Mouse (Mus musculus): ENCODE results near the gene Grhl1. TPM values are rescaled to one million over a fixed set of nuclear protein-coding genes. Genes with fewer than 3 reads are reported as not detected.
"Not testable (repeated sequence)": the region's sequence is repeated elsewhere in the genome, so short reads cannot be mapped to it uniquely, and the experiment has no call there.

Grhl1 gene
- polyA plus RNA-seq, 1 experiment: 0.33 TPM

- Histone ChIP-seq H3K36me3 (ENCODE audit: control insufficient read depth, insufficient read depth, low read length) (no peaks in the 10 kb centered on the region), H3K4me1 (ENCODE audit: control insufficient read depth, insufficient read depth, insufficient read length, low read length) (no peaks in the 10 kb centered on the region), H3K27me3 (ENCODE audit: control insufficient read depth, insufficient read depth, low read length) (no peaks in the 10 kb centered on the region), H3K27ac (ENCODE audit: insufficient read depth, low read depth, low read length) (no peak overlapping the region), H3K4me3 (ENCODE audit: low read depth, low read length) (no peak overlapping the region)
- 78% methylated on average over 5 of the region's 5 CpGs for WGBS
- TF ChIP-seq POLR2A (IDR thresholded peaks at IDR 0.05; ENCODE audit: low read depth, low read length) (no peak), CTCF (IDR thresholded peaks at IDR 0.05; ENCODE audit: extremely low read depth, insufficient read length, insufficient replicate concordance, low read depth, low read length) (no peak)
Measured at GRCm38 (mm10) chr12:24626401-24626800, 54.3 kb downstream of the Grhl1 start.

- Histone ChIP-seq H3K4me3 (ENCODE audit: low read depth, low read length) (no peak overlapping the region), H3K27ac (ENCODE audit: insufficient read depth, low read depth, low read length) (no peak overlapping the region), H3K4me1 (ENCODE audit: control insufficient read depth, insufficient read depth, insufficient read length, low read length) (no peaks in the 10 kb centered on the region), H3K36me3 (ENCODE audit: control insufficient read depth, insufficient read depth, low read length) (no peaks in the 10 kb centered on the region), H3K27me3 (ENCODE audit: control insufficient read depth, insufficient read depth, low read length) (no peaks in the 10 kb centered on the region)
- 61% methylated on average over 3 of the region's 3 CpGs for WGBS
- TF ChIP-seq POLR2A (IDR thresholded peaks at IDR 0.05; ENCODE audit: low read depth, low read length) (no peak), CTCF (IDR thresholded peaks at IDR 0.05; ENCODE audit: extremely low read depth, insufficient read length, insufficient replicate concordance, low read depth, low read length) (no peak)
Measured at GRCm38 (mm10) chr12:24627215-24627614, 55.1 kb downstream of the Grhl1 start.

DNA sequence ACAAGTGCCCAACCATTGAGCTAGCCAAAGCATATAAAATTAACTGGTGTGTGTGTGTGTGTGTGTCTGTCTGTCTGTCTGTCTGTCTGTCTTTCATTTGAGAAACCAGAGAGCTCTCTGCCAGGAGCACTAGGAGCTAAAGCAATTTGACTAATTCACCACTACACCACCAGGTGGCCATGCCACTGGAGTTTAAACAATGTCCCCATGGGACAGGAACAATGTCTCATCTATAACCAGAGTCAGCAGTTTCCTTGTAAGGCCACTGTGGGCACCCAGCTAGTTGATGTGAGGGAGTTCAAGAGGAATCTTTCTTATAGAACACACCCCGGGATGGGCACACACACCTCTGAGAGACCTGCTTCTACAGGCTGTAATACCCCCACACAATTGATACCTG lies 58.1 kb downstream of the Grhl1 start:
- H3K27me3 ChIP-seq (ENCODE audit: control insufficient read depth, insufficient read depth, low read length): no peaks in the 10 kb centered on the region
- H3K27ac ChIP-seq (ENCODE audit: insufficient read depth, low read depth, low read length): no peak overlapping the region
- H3K4me1 ChIP-seq (ENCODE audit: control insufficient read depth, insufficient read depth, insufficient read length, low read length): no peaks in the 10 kb centered on the region
- TF ChIP-seq POLR2A (IDR thresholded peaks at IDR 0.05; ENCODE audit: low read depth, low read length) (no peak), CTCF (IDR thresholded peaks at IDR 0.05; ENCODE audit: extremely low read depth, insufficient read length, insufficient replicate concordance, low read depth, low read length) (no peak)
- H3K4me3 ChIP-seq (ENCODE audit: low read depth, low read length): no peak overlapping the region
- whole genome bisulfite sequencing: 21% methylated on average over 1 of the region's 1 CpGs
- H3K36me3 ChIP-seq (ENCODE audit: control insufficient read depth, insufficient read depth, low read length): no peaks in the 10 kb centered on the region

GRCm38 (mm10) chr12:24632404-24632803 lies 60.3 kb downstream of the Grhl1 start:
- H3K36me3 ChIP-seq (ENCODE audit: control insufficient read depth, insufficient read depth, low read length): no peaks in the 10 kb centered on the region
- H3K4me3 ChIP-seq (ENCODE audit: low read depth, low read length): no peak overlapping the region
- TF ChIP-seq POLR2A (IDR thresholded peaks at IDR 0.05; ENCODE audit: low read depth, low read length): no peak
- H3K27ac ChIP-seq (ENCODE audit: insufficient read depth, low read depth, low read length): no peak overlapping the region
- WGBS: 72% methylated on average over 4 of the region's 4 CpGs
- H3K27me3 ChIP-seq (ENCODE audit: control insufficient read depth, insufficient read depth, low read length): no peaks in the 10 kb centered on the region
- no peaks in the 10 kb centered on the region for H3K4me1 ChIP-seq (ENCODE audit: control insufficient read depth, insufficient read depth, insufficient read length, low read length)

DNA sequence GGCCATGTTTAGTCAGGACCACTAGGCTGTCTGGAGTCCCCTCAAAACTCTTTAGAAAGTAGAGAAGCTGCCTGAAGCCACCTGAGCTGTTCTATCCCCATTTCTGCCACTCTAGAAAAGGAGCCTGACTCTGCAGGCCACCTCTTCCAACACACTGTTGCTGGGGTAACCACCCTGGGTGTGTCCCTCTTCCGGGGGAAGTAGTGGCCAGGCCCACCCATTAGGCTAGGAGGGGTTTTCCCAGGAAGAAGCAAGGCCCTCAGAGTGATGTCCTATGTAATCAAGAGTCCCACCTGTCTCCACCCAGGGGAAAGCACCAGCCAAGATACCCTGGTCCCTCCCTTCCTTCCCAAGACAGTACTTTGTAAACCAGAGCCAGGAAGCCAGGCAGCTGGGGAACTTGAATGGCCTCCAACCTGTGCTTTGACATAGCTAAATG lies 61.7 kb downstream of the Grhl1 start:
- 21% methylated on average over 1 of the region's 1 CpGs for WGBS
- Histone ChIP-seq H3K36me3 (ENCODE audit: control insufficient read depth, insufficient read depth, low read length) (no peaks in the 10 kb centered on the region), H3K27ac (ENCODE audit: insufficient read depth, low read depth, low read length) (no peak overlapping the region), H3K27me3 (ENCODE audit: control insufficient read depth, insufficient read depth, low read length) (no peaks in the 10 kb centered on the region), H3K4me1 (ENCODE audit: control insufficient read depth, insufficient read depth, insufficient read length, low read length) (no peaks in the 10 kb centered on the region), H3K4me3 (ENCODE audit: low read depth, low read length) (no peak overlapping the region)
- TF ChIP-seq CTCF (IDR thresholded peaks at IDR 0.05; ENCODE audit: extremely low read depth, insufficient read length, insufficient replicate concordance, low read depth, low read length) (no peak), POLR2A (IDR thresholded peaks at IDR 0.05; ENCODE audit: low read depth, low read length) (no peak)

- H3K27me3 ChIP-seq (ENCODE audit: control insufficient read depth, insufficient read depth, low read length): no peaks in the 10 kb centered on the region
- TF ChIP-seq POLR2A (IDR thresholded peaks at IDR 0.05; ENCODE audit: low read depth, low read length): no peak
- no peak for TF ChIP-seq CTCF (IDR thresholded peaks at IDR 0.05; ENCODE audit: extremely low read depth, insufficient read length, insufficient replicate concordance, low read depth, low read length)
- no peak overlapping the region for H3K4me3 ChIP-seq (ENCODE audit: low read depth, low read length)
- H3K36me3 ChIP-seq (ENCODE audit: control insufficient read depth, insufficient read depth, low read length): no peaks in the 10 kb centered on the region
- no peak overlapping the region for H3K27ac ChIP-seq (ENCODE audit: insufficient read depth, low read depth, low read length)
- 76% methylated on average over 4 of the region's 4 CpGs for WGBS
- no peaks in the 10 kb centered on the region for H3K4me1 ChIP-seq (ENCODE audit: control insufficient read depth, insufficient read depth, insufficient read length, low read length)
Measured at GRCm38 (mm10) chr12:24634212-24634611, 62.1 kb downstream of the Grhl1 start.

DNA sequence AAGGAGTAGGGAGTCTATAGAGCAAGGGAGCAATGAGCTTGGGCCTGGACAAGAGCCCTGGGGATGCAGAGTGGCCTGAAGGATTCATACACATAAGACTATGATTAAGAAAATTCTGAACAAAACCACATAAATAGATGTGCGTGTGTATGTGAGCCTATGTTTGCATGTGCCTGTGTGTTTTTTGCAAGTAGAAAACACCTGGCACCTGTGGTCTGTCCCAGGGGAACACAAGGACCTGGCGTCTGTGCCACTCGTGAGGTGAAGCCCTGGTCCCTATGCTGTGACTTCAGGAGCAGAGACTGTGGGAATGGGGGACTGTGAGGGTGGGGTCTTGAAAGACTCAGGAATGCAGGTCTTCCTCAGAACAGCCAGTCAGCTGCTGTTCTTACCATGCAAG lies 62.6 kb downstream of the Grhl1 start:
- Histone ChIP-seq H3K4me3 (ENCODE audit: low read depth, low read length) (no peak overlapping the region), H3K27ac (ENCODE audit: insufficient read depth, low read depth, low read length) (no peak overlapping the region), H3K4me1 (ENCODE audit: control insufficient read depth, insufficient read depth, insufficient read length, low read length) (no peaks in the 10 kb centered on the region), H3K27me3 (ENCODE audit: control insufficient read depth, insufficient read depth, low read length) (no peaks in the 10 kb centered on the region), H3K36me3 (ENCODE audit: control insufficient read depth, insufficient read depth, low read length) (no peaks in the 10 kb centered on the region)
- WGBS: 81% methylated on average over 3 of the region's 3 CpGs
- no peak for TF ChIP-seq POLR2A (IDR thresholded peaks at IDR 0.05; ENCODE audit: low read depth, low read length)
- TF ChIP-seq CTCF (IDR thresholded peaks at IDR 0.05; ENCODE audit: extremely low read depth, insufficient read length, insufficient replicate concordance, low read depth, low read length): no peak

GRCm38 (mm10) chr12:24638787-24639186 lies 66.7 kb downstream of the Grhl1 start:
- not testable (repeated sequence) for H3K4me3 ChIP-seq (ENCODE audit: low read depth, low read length); H3K4me1 ChIP-seq (ENCODE audit: control insufficient read depth, insufficient read depth, insufficient read length, low read length); H3K27me3 ChIP-seq (ENCODE audit: control insufficient read depth, insufficient read depth, low read length); H3K27ac ChIP-seq (ENCODE audit: insufficient read depth, low read depth, low read length); H3K36me3 ChIP-seq (ENCODE audit: control insufficient read depth, insufficient read depth, low read length)
- WGBS: 97% methylated on average over 10 of the region's 10 CpGs

Measured in small intestine, adult 2 months (tissue).